Mouse (Mus musculus) spleen, adult 2 months (tissue): ENCODE results near the gene Soga3.

Source experiments
- CTCF ChIP-seq: fragments of 200-500 bp; IDR thresholded peaks from 2 replicates; pipeline ENCODE4 v1.5.1; 2011; ENCODE audit warnings: mild to moderate bottlenecking, inconsistent platforms; ENCODE audit not compliant: insufficient read depth, insufficient read length, insufficient replicate concordance; ENCODE audit errors: extremely low read depth
- POLR2A ChIP-seq: fragments of 200-500 bp; IDR thresholded peaks from 2 replicates; pipeline ENCODE4 v1.6.1; 2011; ENCODE audit warnings: low read depth, low read length, inconsistent platforms

- TF ChIP-seq CTCF (no peak), POLR2A (no peak)
Observed at GRCm38 (mm10) chr10:29176881-29177280, 33.2 kb downstream of the Soga3 start.
